Mouse (Mus musculus): Measurements from ENCODE around the gene C1qtnf12. TPM values are rescaled to one million over a fixed set of nuclear protein-coding genes. Genes with fewer than 3 reads are reported as not detected.

Gene C1qtnf12
- polyA plus RNA-seq (2012; rRNA removed) = 8.6 and 11.0 TPM in 2 replicates

GRCm38 (mm10) chr4:155962167-155962971, at the start of gene C1qtnf12:
TSS of gene C1qtnf12 (plus strand) at chr4:155962318.
- no peak for TF ChIP-seq CTCF (IDR thresholded peaks at IDR 0.05; ENCODE audit: borderline replicate concordance, extremely low read depth, insufficient read depth, insufficient read length)
- no peak for TF ChIP-seq POLR2A (IDR thresholded peaks at IDR 0.05; ENCODE audit: borderline replicate concordance, extremely low read depth, insufficient read depth, insufficient read length, poor library complexity, severe bottlenecking)
- DNase-seq (ENCODE audit: low read depth) = peak; percentile 38

- TF ChIP-seq POLR2A (IDR thresholded peaks at IDR 0.05; ENCODE audit: borderline replicate concordance, extremely low read depth, insufficient read depth, insufficient read length, poor library complexity, severe bottlenecking) (no peak), CTCF (IDR thresholded peaks at IDR 0.05; ENCODE audit: borderline replicate concordance, extremely low read depth, insufficient read depth, insufficient read length) (no peak)
- no peak for DNase-seq (ENCODE audit: low read depth)
Observed at GRCm38 (mm10) chr4:155932031-155932430, 30.1 kb upstream of the C1qtnf12 start.

DNA sequence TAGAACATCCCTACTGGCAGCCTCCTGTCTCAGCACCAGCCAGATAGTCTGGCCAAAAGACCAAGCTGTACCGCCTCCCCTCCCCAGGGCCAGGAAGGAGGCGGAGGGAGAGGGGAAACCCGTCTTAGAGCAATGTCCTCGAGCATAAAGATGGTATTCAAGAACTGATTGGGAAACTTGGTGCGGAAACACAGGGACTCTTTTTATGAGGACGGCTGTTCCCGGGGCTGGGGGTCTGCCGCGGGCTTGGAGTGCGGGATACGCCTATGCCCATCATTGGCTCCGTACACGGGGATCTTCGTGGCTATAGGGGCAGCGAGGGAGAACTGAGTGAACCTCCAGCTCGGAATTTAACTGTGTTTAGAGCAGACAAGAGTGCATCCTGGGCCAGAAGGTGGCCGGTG, 19.1 kb upstream of the C1qtnf12 start:
- TF ChIP-seq POLR2A (IDR thresholded peaks at IDR 0.05; ENCODE audit: borderline replicate concordance, extremely low read depth, insufficient read depth, insufficient read length, poor library complexity, severe bottlenecking) (no peak), CTCF (IDR thresholded peaks at IDR 0.05; ENCODE audit: borderline replicate concordance, extremely low read depth, insufficient read depth, insufficient read length) (no peak)
- no peak for DNase-seq (ENCODE audit: low read depth)

DNA sequence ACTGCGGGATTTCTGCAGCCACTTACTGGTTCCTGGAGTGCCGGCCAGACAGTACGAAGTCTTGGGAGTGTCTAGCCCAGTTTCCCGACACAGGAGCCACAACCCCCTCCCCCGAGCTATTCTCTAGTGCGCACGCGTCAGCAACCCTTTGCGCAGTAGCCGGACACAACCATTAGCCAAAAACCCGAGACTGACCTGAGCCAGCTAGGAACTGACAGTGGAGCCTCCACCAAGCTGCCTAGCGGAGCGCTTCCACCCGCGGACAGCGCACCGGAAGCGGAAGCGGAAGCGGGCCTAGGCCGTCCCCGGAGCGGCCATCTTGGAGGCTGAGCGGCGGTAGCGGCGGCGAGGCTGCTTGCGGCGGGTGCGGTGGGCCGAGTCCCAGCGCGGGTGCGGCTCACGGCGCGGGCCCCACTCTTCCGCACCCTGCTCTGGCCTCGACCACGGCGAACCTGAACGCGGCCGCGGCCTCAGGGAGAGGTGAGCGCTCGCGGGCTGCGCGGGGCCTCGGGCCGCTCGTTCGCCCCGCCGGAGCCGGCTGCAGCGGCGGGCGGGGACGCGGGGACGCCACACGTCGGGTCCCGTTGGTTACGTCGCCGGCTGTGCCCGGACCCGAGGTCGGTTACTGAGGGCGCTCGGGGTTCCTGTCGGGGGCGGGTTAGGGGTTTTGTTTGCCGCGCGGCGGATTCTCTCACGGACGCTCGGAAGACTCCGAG, 18.4 kb upstream of the C1qtnf12 start, which contains the start of gene Ube2j2:
TSS of gene Ube2j2 (plus strand) at position 298 of the 716 bp plus-strand sequence.
- peak; percentile 99 for DNase-seq (ENCODE audit: low read depth)
- peak; percentile 97 for TF ChIP-seq POLR2A (IDR thresholded peaks at IDR 0.05; ENCODE audit: borderline replicate concordance, extremely low read depth, insufficient read depth, insufficient read length, poor library complexity, severe bottlenecking)
- no peak for TF ChIP-seq CTCF (IDR thresholded peaks at IDR 0.05; ENCODE audit: borderline replicate concordance, extremely low read depth, insufficient read depth, insufficient read length)

- DNase-seq (ENCODE audit: low read depth) = peak; percentile 9
- TF ChIP-seq POLR2A (IDR thresholded peaks at IDR 0.05; ENCODE audit: borderline replicate concordance, extremely low read depth, insufficient read depth, insufficient read length, poor library complexity, severe bottlenecking) = no peak
Observed at GRCm38 (mm10) chr4:155944271-155944670, 17.8 kb upstream of the C1qtnf12 start.

DNA sequence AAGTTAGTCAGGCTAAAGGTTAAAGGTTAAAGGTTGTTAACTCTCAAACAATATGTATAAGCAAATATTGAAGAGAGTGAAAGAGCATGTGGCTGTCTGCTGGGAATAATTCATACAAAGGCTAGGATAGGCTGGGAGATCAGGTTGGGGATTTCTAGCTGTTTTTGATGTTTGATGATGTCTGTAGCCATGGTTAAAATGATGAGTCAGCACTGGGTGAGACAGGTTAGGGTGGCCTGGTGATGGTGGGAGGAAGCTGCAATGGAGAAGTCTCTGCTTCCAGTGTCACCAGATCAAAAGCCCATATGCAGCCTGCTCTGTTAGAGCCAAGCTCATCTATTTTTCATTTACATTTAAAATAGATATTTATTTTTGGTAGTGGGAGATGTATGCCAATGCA, 15.0 kb upstream of the C1qtnf12 start:
- DNase-seq (ENCODE audit: low read depth) = no peak
- no peak for TF ChIP-seq CTCF (IDR thresholded peaks at IDR 0.05; ENCODE audit: borderline replicate concordance, extremely low read depth, insufficient read depth, insufficient read length)
- TF ChIP-seq POLR2A (IDR thresholded peaks at IDR 0.05; ENCODE audit: borderline replicate concordance, extremely low read depth, insufficient read depth, insufficient read length, poor library complexity, severe bottlenecking) = no peak

DNA sequence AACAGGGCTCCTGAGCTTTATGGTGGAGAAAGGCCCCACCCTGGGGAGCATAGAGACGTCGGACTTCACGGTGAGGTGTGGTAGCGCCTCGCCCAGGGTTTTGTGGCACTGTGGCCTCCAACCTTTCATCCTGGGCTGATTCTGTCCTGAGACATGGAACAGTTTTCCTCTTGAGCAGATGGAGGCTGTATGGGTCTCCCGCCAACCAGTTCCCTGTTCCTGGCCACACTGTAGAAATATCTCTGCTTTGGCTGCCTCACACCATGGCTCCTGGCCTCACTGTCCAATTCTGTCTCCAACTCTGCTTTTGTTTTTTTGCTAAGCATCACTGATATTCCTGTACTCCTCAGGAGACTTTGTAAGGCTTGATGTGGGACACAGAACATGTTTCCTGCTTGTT, 6.6 kb upstream of the C1qtnf12 start:
- no peak for DNase-seq (ENCODE audit: low read depth)
- TF ChIP-seq POLR2A (IDR thresholded peaks at IDR 0.05; ENCODE audit: borderline replicate concordance, extremely low read depth, insufficient read depth, insufficient read length, poor library complexity, severe bottlenecking) = no peak
- TF ChIP-seq CTCF (IDR thresholded peaks at IDR 0.05; ENCODE audit: borderline replicate concordance, extremely low read depth, insufficient read depth, insufficient read length) = no peak

DNA sequence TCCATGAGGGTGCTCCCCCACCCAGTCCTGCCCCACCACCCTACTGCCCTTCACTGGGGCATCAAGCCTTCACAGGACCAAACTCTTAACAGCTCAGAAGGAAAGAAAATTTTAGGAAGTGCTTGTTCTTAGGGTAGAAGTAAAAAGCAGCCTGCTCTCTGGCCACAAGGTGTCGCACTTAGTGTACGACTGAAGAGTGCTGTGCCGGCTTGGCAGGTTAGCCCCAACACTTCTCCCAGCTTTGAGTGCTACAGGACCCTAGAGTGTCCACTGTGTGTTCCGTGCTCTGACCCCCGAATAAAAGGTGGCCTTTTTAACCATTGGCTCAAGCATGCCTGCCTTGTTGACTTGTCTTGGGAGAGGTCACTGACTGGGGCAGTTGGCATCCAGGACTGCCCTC, 2.8 kb upstream of the C1qtnf12 start:
- no peak for TF ChIP-seq POLR2A (IDR thresholded peaks at IDR 0.05; ENCODE audit: borderline replicate concordance, extremely low read depth, insufficient read depth, insufficient read length, poor library complexity, severe bottlenecking)
- TF ChIP-seq CTCF (IDR thresholded peaks at IDR 0.05; ENCODE audit: borderline replicate concordance, extremely low read depth, insufficient read depth, insufficient read length) = peak; percentile 92
- peak; percentile 92 for DNase-seq (ENCODE audit: low read depth)

DNA sequence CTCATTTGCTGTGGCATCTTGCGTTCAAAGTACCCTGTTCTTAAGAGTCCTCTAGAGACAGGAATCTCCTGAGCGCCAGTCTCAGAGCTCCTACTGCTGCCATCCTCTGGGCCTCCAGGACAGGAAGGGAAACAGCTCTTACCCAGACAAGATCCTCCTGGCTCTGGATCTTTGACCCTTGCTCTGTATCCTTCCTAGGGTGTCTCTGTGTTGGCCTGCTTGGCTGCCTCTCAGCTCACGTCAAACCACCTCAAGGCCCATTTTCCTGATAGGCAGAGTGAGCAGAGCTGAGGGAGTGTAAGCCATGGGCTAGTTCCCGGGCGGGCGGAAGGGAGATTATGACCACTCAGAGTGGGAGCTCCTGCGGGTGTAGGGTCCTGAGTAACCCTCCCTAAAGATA, 988 bp downstream of the C1qtnf12 start:
- no peak for DNase-seq (ENCODE audit: low read depth)
- TF ChIP-seq POLR2A (IDR thresholded peaks at IDR 0.05; ENCODE audit: borderline replicate concordance, extremely low read depth, insufficient read depth, insufficient read length, poor library complexity, severe bottlenecking) (no peak), CTCF (IDR thresholded peaks at IDR 0.05; ENCODE audit: borderline replicate concordance, extremely low read depth, insufficient read depth, insufficient read length) (no peak)

- no peak for DNase-seq (ENCODE audit: low read depth)
- TF ChIP-seq CTCF (IDR thresholded peaks at IDR 0.05; ENCODE audit: borderline replicate concordance, extremely low read depth, insufficient read depth, insufficient read length) (no peak), POLR2A (IDR thresholded peaks at IDR 0.05; ENCODE audit: borderline replicate concordance, extremely low read depth, insufficient read depth, insufficient read length, poor library complexity, severe bottlenecking) (no peak)
Observed at GRCm38 (mm10) chr4:155964396-155964795, 2.3 kb downstream of the C1qtnf12 start.

GRCm38 (mm10) chr4:155969043-155969653, 7.0 kb downstream of the C1qtnf12 start:
- no peak for TF ChIP-seq POLR2A (IDR thresholded peaks at IDR 0.05; ENCODE audit: borderline replicate concordance, extremely low read depth, insufficient read depth, insufficient read length, poor library complexity, severe bottlenecking)
- TF ChIP-seq CTCF (IDR thresholded peaks at IDR 0.05; ENCODE audit: borderline replicate concordance, extremely low read depth, insufficient read depth, insufficient read length) = no peak
- no peak for DNase-seq (ENCODE audit: low read depth)

Data from brain, embryonic 14.5 days (tissue).